8 mouse cellular contexts compared by ENCODE assay signal in the genomic region with DNA sequence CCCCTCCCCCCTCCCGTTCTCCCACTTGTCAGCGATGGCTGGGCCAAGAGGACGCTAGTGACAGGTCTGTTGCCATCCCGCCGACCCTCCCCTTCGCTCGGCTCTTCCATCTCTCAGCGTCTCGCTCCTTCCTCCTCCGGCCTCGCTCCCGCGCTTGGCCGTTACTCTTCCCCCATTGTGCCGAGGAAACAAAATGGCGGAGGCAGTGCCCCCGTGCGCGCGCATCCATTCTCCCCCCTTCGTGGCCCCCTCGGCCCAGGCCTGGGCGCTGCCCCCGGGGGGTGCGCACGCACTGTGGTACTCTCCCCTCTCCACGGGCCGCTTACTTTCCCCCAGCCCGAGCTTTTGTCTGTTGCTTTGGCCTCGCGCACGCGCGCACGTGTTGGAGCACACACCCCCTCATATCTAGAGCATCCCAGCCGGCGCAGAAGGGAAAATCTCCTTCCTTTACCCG. TPM values are rescaled to one million over a fixed set of nuclear protein-coding genes. Genes with fewer than 3 reads are reported as not detected.
DNase-seq lines count a peak whose midpoint lies in the region; ATAC-seq and TF ChIP-seq lines count a peak whose summit lies in the region.

No protein-coding gene starts in this region.

- TF ChIP-seq EP300 in heart, postnatal 0 days (IDR thresholded peaks at IDR 0.05; ENCODE audit: low read depth), result no peak

- peak overlapping the region; percentile 89 for H3K27ac ChIP-seq in forebrain, embryonic 12.5 days
- H3K27ac ChIP-seq in heart, postnatal 0 days (ENCODE audit: low read depth), result peak overlapping the region; percentile 86
- H3K27ac ChIP-seq in neural tube, embryonic 15.5 days (replicated peaks), result peak overlapping the region; percentile 93

- peak overlapping the region; percentile 70 for H3K4me3 ChIP-seq in forebrain, embryonic 12.5 days (replicated peaks)
- peak overlapping the region; percentile 90 for H3K4me3 ChIP-seq in heart, postnatal 0 days (ENCODE audit: low read depth, low read length)
- peak overlapping the region; percentile 88 for H3K4me3 ChIP-seq in neural tube, embryonic 15.5 days (replicated peaks)

- TF ChIP-seq CTCF in heart, postnatal 0 days (IDR thresholded peaks at IDR 0.05; ENCODE audit: low read depth), result no peak

- peaks cover 20% of the 10 kb centered on the region for H3K36me3 ChIP-seq in forebrain, embryonic 12.5 days (replicated peaks)
- H3K36me3 ChIP-seq in heart, postnatal 0 days (replicated peaks; ENCODE audit: control insufficient read depth, insufficient read depth, low read length), result no peaks in the 10 kb centered on the region
- H3K36me3 ChIP-seq in neural tube, embryonic 15.5 days, result no peaks in the 10 kb centered on the region

- peaks cover 33% of the 10 kb centered on the region for H3K4me1 ChIP-seq in forebrain, embryonic 12.5 days
- H3K4me1 ChIP-seq in heart, postnatal 0 days (ENCODE audit: control insufficient read depth, insufficient read depth), result peaks cover 13% of the 10 kb centered on the region
- H3K4me1 ChIP-seq in neural tube, embryonic 15.5 days, result peaks cover 40% of the 10 kb centered on the region

- H3K9ac ChIP-seq in forebrain, embryonic 12.5 days, result peak overlapping the region; percentile 79
- peak overlapping the region; percentile 70 for H3K9ac ChIP-seq in heart, postnatal 0 days (replicated peaks; ENCODE audit: low read depth, low read length)
- H3K9ac ChIP-seq in neural tube, embryonic 15.5 days (replicated peaks), result peak overlapping the region; percentile 86

- H3K9me3 ChIP-seq in forebrain, embryonic 12.5 days, result no peaks in the 10 kb centered on the region
- H3K9me3 ChIP-seq in heart, postnatal 0 days (replicated peaks; ENCODE audit: control insufficient read depth, low read length), result no peaks in the 10 kb centered on the region
- no peaks in the 10 kb centered on the region for H3K9me3 ChIP-seq in neural tube, embryonic 15.5 days (replicated peaks)

- peak; percentile 74 to 75 for DNase-seq in CD8-positive naive resting alpha-beta T cell, adult 2 months (ENCODE audit: low read depth in 2 of 2, low spot score in 2 of 2)
- peak; percentile 63 for DNase-seq in c-Kit-positive CD71-negative TER-119-negative erythroid progenitor cells, embryonic 14.5 days (ENCODE audit: low read depth)
- peak; percentile 48 for DNase-seq in heart, postnatal 0 days (ENCODE audit: low spot score)
- peak; percentile 16 for DNase-seq in large intestine, adult 2 months (ENCODE audit: low read depth, low spot score)
- peak; percentile 56 to 59 for DNase-seq in lung, adult 18-20 months
- DNase-seq in testis, postnatal 10 days (ENCODE audit: low spot score), result peak; percentile 88

- peak; percentile 63 for ATAC-seq in forebrain, embryonic 12.5 days (ENCODE audit: low FRiP score)
- ATAC-seq in heart, postnatal 0 days (ENCODE audit: insufficient read depth, low read depth), result peak; percentile 22
- peak; percentile 51 for ATAC-seq in neural tube, embryonic 15.5 days (ENCODE audit: low FRiP score)

- peak overlapping the region; percentile 84 for H3K4me2 ChIP-seq in forebrain, embryonic 12.5 days
- H3K4me2 ChIP-seq in heart, postnatal 0 days (ENCODE audit: low read depth, low read length), result peak overlapping the region; percentile 80
- H3K4me2 ChIP-seq in neural tube, embryonic 15.5 days, result peak overlapping the region; percentile 87

- no peaks in the 10 kb centered on the region for H3K27me3 ChIP-seq in forebrain, embryonic 12.5 days
- H3K27me3 ChIP-seq in heart, postnatal 0 days (ENCODE audit: control insufficient read depth, insufficient read depth, low read length), result no peaks in the 10 kb centered on the region
- no peaks in the 10 kb centered on the region for H3K27me3 ChIP-seq in neural tube, embryonic 15.5 days (replicated peaks)

- WGBS in forebrain, embryonic 12.5 days, result under 1% methylated on average over 36 of the region's 38 CpGs
- under 1% methylated on average over 37 of the region's 38 CpGs for WGBS in heart, postnatal 0 days
- WGBS in large intestine, adult 2 months, result 1% methylated on average over 38 of the region's 38 CpGs
- WGBS in neural tube, embryonic 15.5 days, result under 1% methylated on average over 35 of the region's 38 CpGs

RNA-seq across cellular contexts. Expression of a gene that starts 0.5 kb away (rescaled TPM):
- 335 and 363 TPM in 2 replicates for polyA plus RNA-seq in forebrain, embryonic 12.5 days (2016; fragmentation: Nextera tagmentation; extraction: Ambion mirVana)
- 34.7 and 37.3 TPM in 2 replicates for total RNA-seq in heart, postnatal 0 days (2014; rRNA removed; ENCODE audit: low replicate concordance)
- polyA plus RNA-seq in heart, postnatal 0 days (2015; fragmentation: Nextera tagmentation; extraction: Ambion mirVana), result 53.6 and 58.4 TPM in 2 replicates
- polyA plus RNA-seq in large intestine, adult 2 months (2012; rRNA removed), result 31.1 and 33.9 TPM in 2 replicates
- 189 and 205 TPM in 2 replicates for polyA plus RNA-seq in neural tube, embryonic 15.5 days (2015; fragmentation: Nextera tagmentation; extraction: Ambion mirVana)

RNA-seq across cellular contexts. Expression of a gene that starts 43.5 kb away (rescaled TPM):
- 43.5 and 50.8 TPM in 2 replicates for polyA plus RNA-seq in forebrain, embryonic 12.5 days (2016; fragmentation: Nextera tagmentation; extraction: Ambion mirVana)
- total RNA-seq in heart, postnatal 0 days (2014; rRNA removed; ENCODE audit: low replicate concordance), result 34.3 and 39.7 TPM in 2 replicates
- polyA plus RNA-seq in heart, postnatal 0 days (2015; fragmentation: Nextera tagmentation; extraction: Ambion mirVana), result 15.5 and 15.6 TPM in 2 replicates
- polyA plus RNA-seq in large intestine, adult 2 months (2012; rRNA removed), result 35.5 and 42.5 TPM in 2 replicates
- 47.6 and 55.6 TPM in 2 replicates for polyA plus RNA-seq in neural tube, embryonic 15.5 days (2015; fragmentation: Nextera tagmentation; extraction: Ambion mirVana)

RNA-seq across cellular contexts. Expression of a gene that starts 47.7 kb away (rescaled TPM):
- 76.9 and 80.1 TPM in 2 replicates for polyA plus RNA-seq in forebrain, embryonic 12.5 days (2016; fragmentation: Nextera tagmentation; extraction: Ambion mirVana)
- 44.0 and 84.8 TPM in 2 replicates for total RNA-seq in heart, postnatal 0 days (2014; rRNA removed; ENCODE audit: low replicate concordance)
- polyA plus RNA-seq in heart, postnatal 0 days (2015; fragmentation: Nextera tagmentation; extraction: Ambion mirVana), result 45.0 and 46.5 TPM in 2 replicates
- 17.5 and 24.1 TPM in 2 replicates for polyA plus RNA-seq in large intestine, adult 2 months (2012; rRNA removed)
- 68.4 and 79.7 TPM in 2 replicates for polyA plus RNA-seq in neural tube, embryonic 15.5 days (2015; fragmentation: Nextera tagmentation; extraction: Ambion mirVana)

RNA-seq across cellular contexts. Expression of a gene that starts 56.0 kb away (rescaled TPM):
- polyA plus RNA-seq in forebrain, embryonic 12.5 days (2016; fragmentation: Nextera tagmentation; extraction: Ambion mirVana), result 3.3 TPM in 2 replicates
- total RNA-seq in heart, postnatal 0 days (2014; rRNA removed; ENCODE audit: low replicate concordance), result 0.46 and 0.57 TPM in 2 replicates
- 0.15 TPM in 1 of 2 replicates, not detected in the other for polyA plus RNA-seq in heart, postnatal 0 days (2015; fragmentation: Nextera tagmentation; extraction: Ambion mirVana)
- polyA plus RNA-seq in large intestine, adult 2 months (2012; rRNA removed), result 95.6 and 122 TPM in 2 replicates
- polyA plus RNA-seq in neural tube, embryonic 15.5 days (2015; fragmentation: Nextera tagmentation; extraction: Ambion mirVana), result 2.5 and 12.1 TPM in 2 replicates

RNA-seq across cellular contexts. Expression of a gene that starts 56.5 kb away (rescaled TPM):
- 73.8 and 78.4 TPM in 2 replicates for polyA plus RNA-seq in forebrain, embryonic 12.5 days (2016; fragmentation: Nextera tagmentation; extraction: Ambion mirVana)
- total RNA-seq in heart, postnatal 0 days (2014; rRNA removed; ENCODE audit: low replicate concordance), result 78.3 and 95.8 TPM in 2 replicates
- 56.8 and 61.1 TPM in 2 replicates for polyA plus RNA-seq in heart, postnatal 0 days (2015; fragmentation: Nextera tagmentation; extraction: Ambion mirVana)
- polyA plus RNA-seq in large intestine, adult 2 months (2012; rRNA removed), result 161 and 217 TPM in 2 replicates
- 58.5 and 63.7 TPM in 2 replicates for polyA plus RNA-seq in neural tube, embryonic 15.5 days (2015; fragmentation: Nextera tagmentation; extraction: Ambion mirVana)

Comparison
In these comparisons a context has a peak if more than half of its experiments do, and no peak if none do; other contexts are left out.
1. Peak in every context shown above with its lines: DNase-seq, ATAC-seq, H3K4me3 ChIP-seq and H3K27ac ChIP-seq.
2. DNase-seq: peak in every context shown above with its lines; median percentile 88 in testis, postnatal 10 days; 74 in CD8-positive naive resting alpha-beta T cell, adult 2 months; 63 in c-Kit-positive CD71-negative TER-119-negative erythroid progenitor cells, embryonic 14.5 days; 58 in lung, adult 18-20 months; 48 in heart, postnatal 0 days; 16 in large intestine, adult 2 months.